Mouse (Mus musculus): ENCODE data around the gene Rapgef1. TPM values are rescaled to one million over a fixed set of nuclear protein-coding genes. Genes with fewer than 3 reads are reported as not detected.
A peak's percentile ranks its signal among the peaks of the same experiment; 100 is the strongest.
"Not testable (repeated sequence)": the region's sequence is repeated elsewhere in the genome, so short reads cannot be mapped to it uniquely, and the experiment has no call there.

The Rapgef1 gene
- polyA plus RNA-seq, 1 experiment from 2014 or later, result 14.9 TPM

DNA sequence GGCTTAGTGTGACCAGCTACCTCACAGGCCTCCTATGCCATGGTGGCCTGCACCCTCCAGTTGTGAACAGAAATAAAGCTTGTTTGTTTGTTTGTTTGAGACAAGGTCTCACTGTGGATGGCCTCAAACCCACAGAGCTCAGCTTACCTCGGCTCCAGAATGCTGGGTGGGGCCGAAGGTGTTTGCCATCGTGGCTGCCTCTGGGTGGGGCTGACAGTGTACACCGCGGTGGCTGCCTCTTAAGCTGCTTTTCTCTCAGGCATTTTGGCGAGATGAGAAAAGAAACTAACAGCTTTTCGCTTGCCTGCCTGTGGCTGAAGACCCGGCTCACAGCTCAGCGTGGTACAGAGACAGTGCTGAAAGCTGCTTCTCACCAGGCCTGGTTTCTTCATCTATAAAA is 149.4 kb downstream of the Rapgef1 start:
- Histone ChIP-seq H3K36me3 (ENCODE audit: inconsistent target) (no peaks in the 10 kb centered on the region), H3K79me2 (ENCODE audit: inconsistent target) (no peaks in the 10 kb centered on the region), H3K4me3 (ENCODE audit: inconsistent target) (no peak overlapping the region), H3K27ac (no peak overlapping the region)
- WGBS (ENCODE audit: missing documents), result 73% methylated on average over 9 of the region's 9 CpGs

DNA sequence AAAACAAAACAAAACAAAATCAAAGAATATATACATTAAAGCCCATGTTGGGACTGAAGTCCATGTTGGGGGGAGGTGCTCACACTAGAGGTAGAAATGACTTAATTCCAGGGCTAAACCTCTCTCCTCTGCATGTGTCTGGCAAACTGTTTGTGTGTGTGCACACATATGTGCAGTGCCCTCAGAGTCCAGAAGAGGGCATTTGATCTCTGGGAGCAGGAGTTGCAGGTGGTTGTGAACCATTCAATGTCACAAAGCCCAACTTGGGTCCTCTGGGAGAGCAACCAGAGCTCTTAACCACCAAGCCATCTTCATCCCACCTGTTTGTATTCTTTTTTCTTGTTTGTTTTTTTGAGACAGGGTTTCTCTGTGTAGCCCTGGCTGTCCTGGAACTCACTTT is 150.6 kb downstream of the Rapgef1 start:
- Histone ChIP-seq H3K36me3 (ENCODE audit: inconsistent target) (no peaks in the 10 kb centered on the region), H3K27ac (no peak overlapping the region), H3K79me2 (ENCODE audit: inconsistent target) (no peaks in the 10 kb centered on the region), H3K4me3 (ENCODE audit: inconsistent target) (no peak overlapping the region)

DNA sequence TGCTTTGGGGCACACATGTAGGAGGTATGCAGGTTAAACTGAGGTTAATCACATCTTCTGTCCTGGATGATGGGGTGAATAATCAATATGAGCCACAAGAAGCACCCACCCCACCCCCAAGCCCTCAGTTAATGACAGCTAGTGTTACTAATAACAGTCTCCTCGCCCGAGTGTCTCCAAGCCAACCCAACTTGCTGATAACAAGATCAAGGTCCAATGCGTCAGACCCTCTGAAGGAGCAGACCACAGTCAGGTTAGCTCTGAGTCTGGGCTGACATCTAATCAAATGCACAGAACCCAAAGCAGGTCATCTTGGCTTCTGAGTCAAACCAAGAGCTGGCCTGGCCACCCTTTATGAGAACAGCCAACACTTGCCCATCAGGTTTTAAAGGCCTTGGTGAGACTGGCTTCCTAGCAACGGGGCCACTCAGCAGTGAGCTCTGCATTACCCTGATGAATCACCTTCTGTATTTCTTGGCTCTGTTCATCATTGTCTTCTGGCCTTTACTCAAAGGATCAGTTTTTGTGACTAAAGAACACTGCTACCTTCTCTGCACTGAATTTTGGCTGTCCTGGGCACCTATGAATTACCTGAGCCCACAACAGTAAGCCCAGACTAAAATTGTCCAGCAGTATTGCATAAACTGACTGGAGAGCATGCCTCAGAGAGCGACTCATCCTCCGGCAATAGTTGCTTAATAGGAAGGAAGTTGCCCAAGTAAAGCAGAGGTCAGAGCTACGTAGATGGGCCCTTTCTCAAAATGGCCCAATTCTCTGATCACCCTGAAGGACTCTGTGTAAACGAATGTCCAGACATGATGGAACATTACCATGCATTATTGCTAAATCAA is 152.3 kb downstream of the Rapgef1 start:
- Histone ChIP-seq H3K36me3 (ENCODE audit: inconsistent target) (peaks cover under 1% of the 10 kb centered on the region; the same call in 1 of the 2 replicates), H3K4me3 (ENCODE audit: inconsistent target) (no peak overlapping the region), H3K27ac (peak overlapping the region; percentile 79), H3K79me2 (ENCODE audit: inconsistent target) (no peaks in the 10 kb centered on the region)
- WGBS (ENCODE audit: missing documents), result 39% methylated on average over 8 of the region's 8 CpGs

DNA sequence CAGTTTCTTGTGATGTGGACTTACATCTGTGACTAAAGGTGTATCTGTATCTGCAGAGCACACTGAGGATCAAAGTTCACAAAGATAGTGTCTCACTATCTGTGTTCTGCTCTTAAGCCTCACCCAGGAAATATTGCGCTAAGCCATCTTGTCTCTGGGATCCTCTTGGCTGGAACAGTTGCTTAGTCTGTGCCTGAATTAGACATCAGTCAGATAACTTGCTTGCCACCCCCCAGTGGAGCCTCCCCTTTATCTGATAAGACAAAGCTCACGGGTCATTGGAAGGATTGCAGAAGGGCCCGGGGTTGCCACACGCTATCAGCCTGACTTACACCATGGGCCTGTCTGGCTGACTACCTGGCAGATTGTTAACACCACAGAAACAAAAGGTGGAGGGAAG is 153.8 kb downstream of the Rapgef1 start:
- Histone ChIP-seq H3K79me2 (ENCODE audit: inconsistent target) (no peaks in the 10 kb centered on the region), H3K4me3 (ENCODE audit: inconsistent target) (no peak overlapping the region), H3K27ac (no peak overlapping the region), H3K36me3 (ENCODE audit: inconsistent target) (peaks cover 15% of the 10 kb centered on the region)
- WGBS (ENCODE audit: missing documents), result 77% methylated on average over 4 of the region's 4 CpGs

DNA sequence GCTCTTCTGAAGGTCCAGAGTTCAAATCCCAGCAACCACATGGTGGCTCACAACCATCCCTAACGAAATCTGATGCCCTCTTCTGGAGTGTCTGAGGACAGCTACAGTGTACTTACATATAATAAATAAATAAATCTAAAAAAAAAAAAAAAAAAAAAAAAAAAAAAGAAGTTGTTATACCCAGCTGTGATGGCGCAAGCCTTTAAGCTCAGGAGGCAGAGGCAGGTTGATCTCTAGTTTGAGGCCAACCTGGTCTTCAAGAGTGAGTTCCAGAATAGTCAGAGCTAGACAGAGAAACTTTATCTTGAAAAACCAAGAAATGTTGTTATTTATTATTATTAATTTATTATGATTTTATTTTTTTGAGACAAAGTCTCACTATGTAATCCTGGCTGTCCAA is 161.7 kb downstream of the Rapgef1 start:
- peaks cover 10% of the 10 kb centered on the region for H3K79me2 ChIP-seq (ENCODE audit: inconsistent target)
- H3K27ac ChIP-seq; H3K4me3 ChIP-seq (ENCODE audit: inconsistent target): not testable (repeated sequence)
- H3K36me3 ChIP-seq (ENCODE audit: inconsistent target), result peaks cover 78% of the 10 kb centered on the region
- WGBS (ENCODE audit: missing documents), result 89% methylated on average over 1 of the region's 2 CpGs

DNA sequence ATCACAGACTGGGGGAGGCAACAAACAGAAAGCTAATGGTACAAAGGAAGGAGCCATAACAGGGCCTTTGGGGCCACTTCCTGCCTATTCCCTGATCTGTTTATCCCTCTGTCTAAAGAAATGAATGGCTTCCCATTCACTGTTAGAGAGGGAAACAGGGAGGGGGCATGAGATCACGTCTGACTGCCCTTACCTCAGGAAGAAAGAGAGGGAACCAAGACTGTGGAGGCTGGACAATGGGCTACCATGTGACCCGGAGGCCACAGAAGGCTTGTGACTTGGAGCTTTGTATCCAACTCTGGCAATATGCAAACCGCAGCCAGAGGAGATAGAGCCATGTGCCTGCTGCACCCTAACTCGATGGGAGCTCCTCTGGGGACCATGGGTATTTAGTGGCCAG is 164.8 kb downstream of the Rapgef1 start:
- Histone ChIP-seq H3K27ac (no peak overlapping the region), H3K36me3 (ENCODE audit: inconsistent target) (peaks cover 53% of the 10 kb centered on the region), H3K79me2 (ENCODE audit: inconsistent target) (peaks cover 23% of the 10 kb centered on the region), H3K4me3 (ENCODE audit: inconsistent target) (no peak overlapping the region)
- 71% methylated on average over 4 of the region's 4 CpGs for WGBS (ENCODE audit: missing documents)

DNA sequence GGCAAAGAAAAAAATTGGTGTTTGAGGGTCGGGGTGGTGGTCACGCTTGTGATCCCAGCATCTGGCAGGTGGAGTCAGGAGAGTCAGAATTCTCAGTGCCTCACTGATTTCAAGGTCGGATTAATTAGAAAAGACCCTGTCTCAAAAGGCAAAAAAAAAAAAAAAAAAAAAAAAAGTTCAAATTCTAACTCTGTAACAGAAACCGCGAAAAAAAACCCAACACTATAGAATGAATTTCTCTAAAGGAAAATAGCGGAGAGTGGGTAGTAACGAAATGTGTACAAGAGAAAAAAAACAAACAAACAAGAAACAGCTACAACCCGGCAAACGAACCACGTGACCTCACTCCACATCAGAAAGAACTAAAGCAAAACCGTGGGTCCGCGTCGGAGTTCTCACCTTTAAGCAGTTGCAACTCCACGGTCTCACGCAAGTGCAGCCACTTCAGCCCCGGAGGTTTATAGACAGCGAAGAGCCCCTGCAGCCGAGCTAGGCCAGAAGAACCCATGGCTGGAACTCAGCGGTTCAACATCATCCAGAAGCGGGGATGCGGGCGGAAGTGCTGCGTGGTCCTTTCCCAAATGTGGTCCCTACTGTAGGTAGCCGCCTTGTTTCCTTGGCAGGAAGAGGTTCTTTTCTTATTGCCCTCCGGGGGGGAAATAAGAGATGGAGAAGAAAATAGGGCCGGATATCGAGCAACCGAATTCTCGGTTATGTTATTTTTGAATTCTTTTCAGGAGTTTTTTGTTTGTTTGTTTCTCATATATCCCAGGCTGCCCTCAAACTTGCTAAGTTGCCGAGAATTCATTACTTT is 167.8 kb downstream of the Rapgef1 start, which contains the start of gene Coq4:
TSS of gene Coq4 (plus strand) at position 390 of the 814 bp plus-strand sequence.
- Histone ChIP-seq H3K36me3 (ENCODE audit: inconsistent target) (peaks cover 30% of the 10 kb centered on the region), H3K79me2 (ENCODE audit: inconsistent target) (peaks cover 23% of the 10 kb centered on the region), H3K4me3 (ENCODE audit: inconsistent target) (peak within 1 kb of the TSS; percentile 62), H3K27ac (peak within 1 kb of the TSS; percentile 52)
- WGBS (ENCODE audit: missing documents), result 1% methylated on average over 30 of the region's 31 CpGs

DNA sequence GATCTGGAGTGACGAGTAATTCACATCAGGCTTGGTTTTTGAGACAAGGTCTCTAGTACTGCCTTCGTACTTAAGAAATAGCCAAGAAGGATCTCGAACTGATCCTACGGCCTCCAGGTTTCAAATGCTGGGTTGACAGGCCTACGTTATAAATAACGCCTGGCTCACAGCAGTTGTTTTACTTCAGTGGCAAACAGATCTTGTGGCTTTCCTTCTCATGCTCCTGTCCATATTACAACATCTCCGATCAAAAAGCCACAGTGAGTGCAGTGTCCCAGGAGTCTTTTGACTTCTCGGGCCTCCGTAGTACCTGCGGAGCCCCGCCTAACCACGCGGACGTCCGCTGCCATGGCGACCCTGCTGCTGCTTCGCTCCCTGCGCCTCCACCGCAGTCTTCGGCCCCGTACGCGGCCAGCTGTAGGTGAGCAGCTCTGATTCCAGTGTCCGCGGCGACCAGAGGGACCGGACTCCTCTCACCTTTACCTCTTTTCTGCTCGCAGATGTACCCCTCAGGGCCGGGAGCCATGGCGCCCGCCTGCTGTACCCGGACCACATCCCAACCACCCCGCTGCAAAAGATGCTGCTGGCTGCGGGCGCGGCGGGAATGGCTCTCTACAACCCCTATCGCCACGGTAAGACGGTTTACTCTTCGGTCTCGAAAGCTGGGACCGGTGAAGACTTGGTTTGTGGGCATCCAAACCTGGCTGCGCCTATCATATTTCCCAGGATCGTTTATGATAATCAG is 168.6 kb downstream of the Rapgef1 start, which contains the start of gene Trub2:
TSS of gene Trub2 (minus strand) at position 566 of the 745 bp plus-strand sequence.
- Histone ChIP-seq H3K36me3 (ENCODE audit: inconsistent target) (peaks cover 22% of the 10 kb centered on the region), H3K27ac (peak within 1 kb of the TSS; percentile 52), H3K79me2 (ENCODE audit: inconsistent target) (peaks cover 23% of the 10 kb centered on the region), H3K4me3 (ENCODE audit: inconsistent target) (peak within 1 kb of the TSS; percentile 62)
- 1% methylated on average over 44 of the region's 45 CpGs for WGBS (ENCODE audit: missing documents)

Other genes with a start within 250 kb of the Rapgef1 start
- gene Gm13420, start 132.0 kb downstream of the Rapgef1 start, polyA plus RNA-seq (2018), result not detected in 3 replicates
- gene Gm13547, start 139.6 kb downstream of the Rapgef1 start, polyA plus RNA-seq (2018), result not detected in 3 replicates
- gene Coq4, start 167.8 kb downstream of the Rapgef1 start, polyA plus RNA-seq (2018), result 2.9 to 7.5 TPM (median 5.4 TPM) in 3 replicates
- gene Trub2, start 168.8 kb downstream of the Rapgef1 start, polyA plus RNA-seq (2018), result 13.8 to 16.1 TPM (median 15.3 TPM) in 3 replicates
- 11.2 to 17.7 TPM (median 17.3 TPM) in 3 replicates for gene Slc27a4, start 182.9 kb downstream of the Rapgef1 start, polyA plus RNA-seq (2018)
- 21.1 to 24.9 TPM (median 24.4 TPM) in 3 replicates for gene Urm1, start 200.4 kb downstream of the Rapgef1 start, polyA plus RNA-seq (2018)
- 7.3 to 16.8 TPM (median 15.9 TPM) in 3 replicates for gene Cercam, start 249.4 kb downstream of the Rapgef1 start, polyA plus RNA-seq (2018)

Measured in macrophage (primary cell).